Mouse (Mus musculus): ENCODE data around the gene Bpifc.

Gene Bpifc

DNA sequence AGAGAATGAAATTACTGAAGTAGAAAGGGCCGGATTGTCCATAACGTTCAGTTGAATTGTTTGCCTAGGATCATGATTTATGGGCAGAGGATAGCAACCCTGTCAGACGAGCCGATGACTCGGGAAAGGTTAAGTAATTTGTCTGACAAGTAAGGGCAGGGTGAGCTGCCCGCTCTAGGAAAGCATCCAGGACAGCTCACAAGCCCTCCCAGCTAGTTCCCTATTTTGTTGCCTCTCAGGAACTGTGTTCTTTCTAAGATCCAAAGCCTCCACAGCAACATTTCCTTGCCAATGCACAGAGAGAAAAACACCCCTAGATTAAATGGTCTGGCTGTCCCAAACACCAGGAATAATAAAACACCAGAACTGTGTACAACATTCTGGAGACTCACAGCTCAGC, 1.1 kb downstream of the Bpifc start:
- DNase-seq, result no peak

DNA sequence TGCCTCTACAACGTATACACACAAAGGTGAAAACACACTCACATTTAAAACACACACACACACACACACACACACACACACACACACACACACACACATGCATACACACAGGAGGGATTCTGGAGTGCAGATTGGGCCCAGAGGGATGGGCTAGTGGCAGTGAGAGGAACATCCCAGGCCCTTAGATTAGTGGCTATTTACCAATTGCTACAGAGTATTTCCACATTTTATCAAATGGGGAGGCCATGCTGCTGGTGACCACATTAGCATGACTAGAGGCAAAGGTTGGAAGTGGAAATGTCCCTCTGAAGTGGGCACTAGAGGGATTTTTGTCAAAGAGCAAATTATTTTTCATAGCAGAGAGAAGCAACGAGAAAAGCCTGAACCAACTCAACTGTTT, 2.0 kb downstream of the Bpifc start:
- no peak for DNase-seq

- DNase-seq, result no peak
These were observed 5.2 kb downstream of the Bpifc start for GRCm38 (mm10) chr10:86006455-86006854.

GRCm38 (mm10) chr10:86000447-86000846, 11.2 kb downstream of the Bpifc start:
- DNase-seq, result no peak

GRCm38 (mm10) chr10:85994543-85995104, 17.1 kb downstream of the Bpifc start:
- DNase-seq, result no peak

- no peak for DNase-seq
These were observed 17.9 kb downstream of the Bpifc start for GRCm38 (mm10) chr10:85993836-85994235.

DNA sequence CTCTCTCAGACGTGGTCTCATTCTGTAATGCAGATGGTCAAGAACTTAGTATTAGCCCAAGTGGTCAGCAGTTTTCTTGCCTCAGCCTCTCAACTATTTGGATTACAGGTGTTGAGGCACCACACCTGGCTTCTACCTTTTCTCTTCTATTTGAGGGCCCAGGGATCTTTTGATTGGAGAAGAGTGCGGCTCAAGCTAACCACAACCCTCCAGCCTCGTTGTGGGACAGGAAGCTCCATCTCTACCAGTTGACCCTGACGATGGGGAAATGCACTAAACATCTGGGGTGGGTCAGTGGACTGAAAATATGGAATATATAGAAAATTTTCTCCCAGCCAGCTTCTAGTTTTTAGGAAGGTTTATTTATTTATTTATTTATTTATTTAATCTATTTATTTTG, 19.3 kb downstream of the Bpifc start:
- no peak for DNase-seq

DNA sequence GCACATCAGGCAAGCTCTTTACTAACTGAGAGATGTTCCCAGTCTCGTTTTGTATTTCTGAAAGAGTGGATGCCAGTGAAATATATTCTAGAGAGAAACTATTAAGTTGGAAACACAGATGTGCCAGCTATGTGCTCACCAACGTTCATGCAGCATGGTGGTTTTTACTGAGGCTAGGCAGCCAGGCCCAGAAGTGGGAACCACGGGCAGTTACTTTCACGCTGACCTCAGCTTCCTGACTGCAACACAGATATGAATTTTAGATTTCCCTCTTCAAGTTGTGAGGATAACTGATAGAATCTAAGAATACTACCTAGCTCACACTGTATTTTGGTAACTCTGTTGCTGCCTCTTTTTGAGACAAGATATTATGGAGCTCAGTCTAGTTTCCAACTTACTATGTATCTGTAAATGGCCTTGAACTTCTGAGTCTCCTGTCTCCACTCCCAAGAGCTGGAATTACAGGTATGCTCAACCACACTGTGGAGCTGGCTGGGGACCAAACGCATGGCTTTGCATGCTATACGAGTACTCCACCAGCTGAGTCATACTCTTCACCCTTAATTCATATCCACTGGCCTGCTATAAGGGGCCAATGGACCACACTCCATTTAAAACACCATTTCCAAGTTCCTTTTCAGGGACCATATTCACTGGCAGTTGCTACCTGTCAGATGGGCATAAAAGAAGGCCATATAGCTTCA, 22.1 kb downstream of the Bpifc start:
- no peak for DNase-seq

DNA sequence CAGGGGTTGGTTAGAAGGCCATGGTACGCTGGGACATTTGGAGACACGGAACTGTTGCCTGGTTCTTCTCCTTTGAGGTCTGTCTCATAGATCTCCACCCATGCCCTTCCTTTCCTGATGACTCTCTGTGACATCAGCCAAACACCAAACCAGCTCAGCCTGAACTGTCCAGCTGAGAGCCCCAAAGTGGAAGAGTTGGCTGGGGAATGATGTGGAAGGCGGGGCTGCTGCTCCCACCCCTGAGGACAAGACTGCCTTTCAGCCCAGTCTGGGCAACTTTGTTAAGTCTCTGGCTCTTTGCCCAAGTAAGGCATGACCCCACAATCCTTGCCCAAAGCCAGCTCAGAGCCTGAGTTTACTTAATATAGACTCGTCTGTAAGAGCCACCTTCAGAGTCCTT, 38.8 kb downstream of the Bpifc start:
- no peak for DNase-seq

GRCm38 (mm10) chr10:85971826-85972225, 39.9 kb downstream of the Bpifc start:
- no peak for DNase-seq

DNA sequence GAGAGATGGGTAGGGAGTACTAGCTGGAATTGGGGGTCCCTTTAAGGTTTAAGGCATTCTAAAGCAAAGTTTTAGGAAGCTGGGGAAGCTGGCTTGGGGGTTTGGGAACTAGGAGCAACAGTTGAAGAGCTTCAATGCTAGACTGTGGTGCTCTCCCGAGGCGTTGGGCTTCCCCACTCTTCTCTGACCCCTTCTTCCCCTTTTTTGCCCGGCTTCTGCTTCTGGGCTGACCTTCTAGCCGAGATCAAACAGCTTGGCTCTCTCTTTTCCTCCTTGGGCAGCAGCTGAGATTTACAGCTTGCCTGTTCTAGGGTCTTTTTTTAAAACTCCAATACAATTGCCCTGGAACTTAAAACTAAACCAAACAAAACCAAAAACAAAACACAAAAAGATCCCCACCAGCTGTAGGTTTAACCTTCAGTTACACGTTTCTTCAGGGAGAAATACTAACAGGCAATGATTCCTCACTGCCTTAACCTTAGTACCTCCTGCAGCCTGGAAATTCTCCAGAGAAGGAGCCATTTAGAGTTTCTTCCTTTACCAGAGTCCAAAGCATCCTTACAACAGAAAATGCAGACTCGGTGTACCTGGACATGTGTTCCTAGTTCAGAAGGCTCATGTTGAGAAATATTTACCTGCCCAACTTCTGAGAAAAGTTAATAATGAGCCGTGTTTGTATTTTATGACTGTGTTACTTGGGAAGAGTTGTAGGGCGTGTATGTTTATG, 41.6 kb downstream of the Bpifc start:
- DNase-seq, result no peak

GRCm38 (mm10) chr10:85968731-85969130, 43.0 kb downstream of the Bpifc start:
- no peak for DNase-seq

GRCm38 (mm10) chr10:85968157-85968634, 43.5 kb downstream of the Bpifc start:
- DNase-seq, result peak; percentile 28 to 34

GRCm38 (mm10) chr10:85967411-85968156, 44.1 kb downstream of the Bpifc start:
- DNase-seq, result no peak

DNA sequence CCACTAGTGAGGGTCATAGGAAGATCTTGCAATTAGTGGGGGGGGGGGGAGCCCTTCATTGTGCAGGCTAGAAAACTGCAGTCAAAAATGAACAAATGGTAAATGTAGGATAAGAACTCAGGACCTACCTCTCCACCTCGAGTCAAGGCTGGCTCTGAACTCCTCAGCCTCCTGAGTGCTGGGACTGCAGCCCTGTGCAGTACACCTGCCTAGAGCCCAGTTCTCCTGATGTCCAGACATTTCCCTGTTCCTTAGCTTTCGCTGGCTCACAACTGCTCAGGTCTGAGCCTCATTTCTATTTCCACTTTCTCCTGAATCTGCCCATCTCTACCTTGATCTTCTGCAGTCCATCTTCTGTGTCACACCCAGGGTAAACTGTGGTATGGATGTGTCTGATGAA, 45.2 kb downstream of the Bpifc start:
- DNase-seq, result no peak

DNA sequence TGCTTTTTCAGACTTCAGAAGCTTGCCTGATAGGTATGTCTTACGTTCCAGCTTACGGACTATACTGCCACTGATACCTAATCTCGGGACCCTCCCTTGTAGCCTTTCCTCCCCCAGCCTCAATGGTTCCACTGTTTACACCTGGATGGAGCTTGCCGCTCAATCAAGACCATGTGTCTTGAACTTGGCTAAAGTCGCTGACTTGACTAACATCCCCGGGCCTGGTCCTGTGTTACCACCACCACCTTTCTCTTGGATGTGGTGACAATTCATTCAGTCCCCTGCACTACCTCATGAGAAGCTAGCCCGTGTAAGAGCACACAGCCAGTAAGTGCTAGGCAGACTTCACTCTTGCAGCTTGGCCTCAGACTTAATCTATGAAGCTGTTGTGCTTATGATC, 47.4 kb downstream of the Bpifc start:
- no peak for DNase-seq

- no peak for DNase-seq
These were observed 48.8 kb downstream of the Bpifc start for GRCm38 (mm10) chr10:85962897-85963296.

DNA sequence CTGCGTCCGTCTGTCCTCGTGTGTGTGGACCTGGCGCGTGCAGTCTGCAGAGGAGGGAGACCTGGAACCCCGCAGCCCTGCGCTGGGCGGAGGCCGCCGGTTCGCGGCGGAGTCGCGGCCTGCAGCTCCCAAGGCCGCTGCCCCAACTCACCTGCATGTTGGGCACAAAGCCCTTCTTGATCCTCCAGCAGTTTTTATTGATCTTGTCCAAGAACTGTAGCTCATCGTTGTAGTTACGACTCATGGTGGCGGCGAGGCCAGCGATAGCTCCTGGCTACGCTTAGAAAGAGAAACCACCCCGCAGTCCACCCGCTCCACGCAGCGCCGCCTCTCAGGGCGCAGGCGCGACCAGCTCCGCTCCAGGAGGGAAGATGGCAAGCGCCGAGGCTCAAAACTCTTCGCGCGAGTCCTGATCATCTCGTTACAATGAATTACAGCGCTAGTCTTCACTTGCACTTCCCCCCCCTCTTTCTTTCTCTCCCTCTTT, 54.2 kb downstream of the Bpifc start, which contains the start of gene Rtcb:
Gene Rtcb, minus strand, starts transcription at position 360 of the 487 bp plus-strand sequence.
- DNase-seq, result peak; percentile 90 to 94

DNA sequence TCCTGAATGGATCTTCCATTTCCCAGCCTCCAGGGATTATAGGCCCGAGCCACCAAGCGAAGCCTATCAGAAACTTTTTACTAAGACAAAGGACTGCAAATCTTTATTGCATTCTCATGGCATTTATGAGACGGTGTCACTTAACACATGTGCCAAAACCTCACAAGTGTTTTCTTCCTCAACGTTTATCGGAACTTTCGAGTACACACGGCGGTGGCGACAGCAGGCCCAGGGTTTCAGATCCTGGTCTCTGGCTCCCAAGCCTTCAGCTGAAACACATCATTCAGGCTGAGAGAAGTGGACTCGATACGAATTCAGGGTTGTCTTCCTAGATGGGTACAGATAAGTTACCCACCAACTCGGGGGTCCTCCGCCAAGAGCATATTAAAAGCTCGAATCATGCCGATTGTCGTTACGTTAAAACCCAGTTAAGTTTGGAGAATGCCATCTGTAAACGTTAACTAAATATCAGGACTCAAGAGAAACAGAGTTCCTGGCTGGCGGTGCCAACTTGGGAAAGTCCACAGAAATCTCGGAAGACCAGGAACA, 54.8 kb downstream of the Bpifc start:
- no peak for DNase-seq

GRCm38 (mm10) chr10:85954429-85954828, 57.3 kb downstream of the Bpifc start:
- no peak for DNase-seq

- no peak for DNase-seq
These were observed 58.3 kb downstream of the Bpifc start for GRCm38 (mm10) chr10:85953401-85953800.

GRCm38 (mm10) chr10:85951765-85952443, 59.8 kb downstream of the Bpifc start:
- no peak for DNase-seq

Measured in thymus, adult 18-20 months (tissue).